Mouse (Mus musculus): Measurements from ENCODE around the gene Dmgdh. TPM values are rescaled to one million over a fixed set of nuclear protein-coding genes. Genes with fewer than 3 reads are reported as not detected.

Gene Dmgdh
- polyA plus RNA-seq, 2 experiments, result 0.05 TPM; not detected in 1

DNA sequence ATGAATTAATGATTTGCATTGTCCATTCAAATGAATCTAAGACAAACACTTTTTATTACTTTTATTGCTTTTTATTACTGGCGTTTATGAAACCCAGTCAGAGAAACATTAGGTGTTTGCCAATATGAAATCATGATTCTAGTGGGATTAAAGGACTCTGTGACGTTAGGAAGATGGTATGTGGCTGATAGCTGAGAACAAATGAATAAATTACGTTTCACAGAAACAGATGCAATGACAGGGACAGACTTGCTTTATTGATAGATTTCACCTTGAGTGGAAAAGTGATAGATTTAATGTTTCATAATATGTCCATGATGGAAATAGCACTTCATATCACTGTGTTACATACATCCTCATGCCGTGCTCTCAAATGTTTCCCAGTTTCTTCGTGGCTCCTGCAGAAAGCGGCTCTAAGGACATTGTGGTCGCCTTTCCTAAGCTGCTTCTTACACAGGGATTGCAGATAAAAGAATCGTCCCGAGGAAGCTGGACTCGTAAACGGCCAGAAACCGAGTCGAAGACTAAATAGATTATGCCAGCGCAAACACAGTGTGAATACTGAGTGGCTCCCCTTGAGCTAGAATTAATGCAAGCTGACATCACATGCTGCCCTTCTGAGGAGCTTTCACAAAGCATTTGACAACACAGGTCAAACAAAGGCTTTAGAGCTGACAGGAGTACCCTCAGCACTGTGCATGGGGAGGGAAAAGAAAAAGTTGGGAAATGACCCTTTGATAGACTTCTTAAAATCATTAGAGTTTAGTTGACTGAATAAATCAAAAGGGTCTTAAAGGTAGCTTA, 78.6 kb downstream of the Dmgdh start:
- Histone ChIP-seq H3K27ac (replicated peaks; ENCODE audit: low read depth, low read length) (no peak overlapping the region), H3K9ac (ENCODE audit: low read depth, low read length, severe bottlenecking) (no peak overlapping the region), H3K4me3 (replicated peaks; ENCODE audit: low read length) (no peak overlapping the region), H3K9me3 (ENCODE audit: control insufficient read depth, low read length) (no peaks in the 10 kb centered on the region), H3K27me3 (ENCODE audit: control insufficient read depth, insufficient read depth, low read length) (no peaks in the 10 kb centered on the region), H3K4me1 (ENCODE audit: control insufficient read depth, insufficient read depth, low read length) (no peaks in the 10 kb centered on the region), H3K4me2 (replicated peaks; ENCODE audit: low read depth, low read length, severe bottlenecking) (no peak overlapping the region), H3K36me3 (ENCODE audit: control insufficient read depth, insufficient read depth, low read length) (no peaks in the 10 kb centered on the region)
- no peak for TF ChIP-seq POLR2A (IDR thresholded peaks at IDR 0.05; ENCODE audit: borderline replicate concordance, extremely low read depth, insufficient read depth, insufficient read length)
- WGBS, result 66% methylated on average over 14 of the region's 14 CpGs
- DNase-seq (ENCODE audit: low spot score) (no peak), ATAC-seq (ENCODE audit: low FRiP score, low read depth) (no peak)

DNA sequence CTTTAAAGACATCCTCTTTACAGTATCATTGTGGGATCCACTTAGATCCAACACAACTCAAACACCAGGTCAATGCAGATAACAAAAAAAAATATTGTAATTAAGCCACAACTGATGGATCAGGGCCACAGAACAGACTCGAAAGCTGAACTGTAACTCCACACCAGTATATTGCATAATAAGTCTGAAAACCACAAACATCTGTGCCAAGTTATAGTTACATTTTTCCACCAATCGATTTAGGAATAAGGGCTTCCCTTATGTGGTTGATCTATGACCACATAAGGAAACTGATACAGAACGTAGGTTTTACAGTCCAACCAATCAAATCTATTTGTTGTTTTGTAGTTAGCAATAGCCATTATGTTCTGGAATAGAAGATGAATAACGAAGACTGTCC, 80.9 kb downstream of the Dmgdh start:
- ATAC-seq (ENCODE audit: low FRiP score, low read depth), result no peak
- Histone ChIP-seq H3K4me3 (replicated peaks; ENCODE audit: low read length) (no peak overlapping the region), H3K36me3 (ENCODE audit: control insufficient read depth, insufficient read depth, low read length) (no peaks in the 10 kb centered on the region), H3K27me3 (ENCODE audit: control insufficient read depth, insufficient read depth, low read length) (no peaks in the 10 kb centered on the region), H3K9ac (ENCODE audit: low read depth, low read length, severe bottlenecking) (no peak overlapping the region), H3K9me3 (ENCODE audit: control insufficient read depth, low read length) (no peaks in the 10 kb centered on the region), H3K4me2 (replicated peaks; ENCODE audit: low read depth, low read length, severe bottlenecking) (no peak overlapping the region), H3K4me1 (ENCODE audit: control insufficient read depth, insufficient read depth, low read length) (no peaks in the 10 kb centered on the region), H3K27ac (replicated peaks; ENCODE audit: low read depth, low read length) (no peak overlapping the region)
- 72% methylated on average over 4 of the region's 4 CpGs for WGBS
- no peak for TF ChIP-seq POLR2A (IDR thresholded peaks at IDR 0.05; ENCODE audit: borderline replicate concordance, extremely low read depth, insufficient read depth, insufficient read length)
- DNase-seq (ENCODE audit: low spot score), result no peak

DNA sequence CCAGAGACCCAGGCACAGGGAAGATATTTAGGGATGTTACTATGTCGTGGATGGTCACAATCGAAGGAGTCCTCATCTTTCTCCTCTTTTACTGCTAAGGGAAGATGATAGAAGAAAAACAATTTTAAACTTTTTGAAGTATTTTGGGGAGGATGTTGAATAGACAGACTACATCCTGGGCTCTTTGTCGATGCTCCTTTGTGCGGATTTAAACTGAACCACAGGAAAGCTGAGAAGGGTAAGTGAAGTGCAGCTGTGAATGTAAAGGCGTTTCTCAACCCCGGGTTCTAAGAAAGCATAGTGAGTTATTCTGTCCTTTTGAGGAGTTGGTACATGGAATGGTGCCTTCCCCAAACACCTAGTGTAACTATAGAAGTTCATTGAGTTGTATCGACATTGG, 82.4 kb downstream of the Dmgdh start:
- ATAC-seq (ENCODE audit: low FRiP score, low read depth) (no peak), DNase-seq (ENCODE audit: low spot score) (no peak)
- H3K27ac ChIP-seq (replicated peaks; ENCODE audit: low read depth, low read length), result no peak overlapping the region
- WGBS, result 90% methylated on average over 7 of the region's 7 CpGs
- H3K4me3 ChIP-seq (replicated peaks; ENCODE audit: low read length), result no peak overlapping the region
- H3K27me3 ChIP-seq (ENCODE audit: control insufficient read depth, insufficient read depth, low read length), result no peaks in the 10 kb centered on the region
- H3K9me3 ChIP-seq (ENCODE audit: control insufficient read depth, low read length), result no peaks in the 10 kb centered on the region
- H3K4me2 ChIP-seq (replicated peaks; ENCODE audit: low read depth, low read length, severe bottlenecking), result no peak overlapping the region
- H3K9ac ChIP-seq (ENCODE audit: low read depth, low read length, severe bottlenecking), result no peak overlapping the region
- H3K4me1 ChIP-seq (ENCODE audit: control insufficient read depth, insufficient read depth, low read length), result no peaks in the 10 kb centered on the region
- no peaks in the 10 kb centered on the region for H3K36me3 ChIP-seq (ENCODE audit: control insufficient read depth, insufficient read depth, low read length)
- no peak for TF ChIP-seq POLR2A (IDR thresholded peaks at IDR 0.05; ENCODE audit: borderline replicate concordance, extremely low read depth, insufficient read depth, insufficient read length)

- WGBS, result 77% methylated on average over 6 of the region's 6 CpGs
- no peak overlapping the region for H3K4me3 ChIP-seq (replicated peaks; ENCODE audit: low read length)
- ATAC-seq (ENCODE audit: low FRiP score, low read depth) (no peak), DNase-seq (ENCODE audit: low spot score) (no peak)
- no peak for TF ChIP-seq POLR2A (IDR thresholded peaks at IDR 0.05; ENCODE audit: borderline replicate concordance, extremely low read depth, insufficient read depth, insufficient read length)
- H3K27ac ChIP-seq (replicated peaks; ENCODE audit: low read depth, low read length), result no peak overlapping the region
- no peaks in the 10 kb centered on the region for H3K4me1 ChIP-seq (ENCODE audit: control insufficient read depth, insufficient read depth, low read length)
- no peak overlapping the region for H3K9ac ChIP-seq (ENCODE audit: low read depth, low read length, severe bottlenecking)
- no peak overlapping the region for H3K4me2 ChIP-seq (replicated peaks; ENCODE audit: low read depth, low read length, severe bottlenecking)
- H3K9me3 ChIP-seq (ENCODE audit: control insufficient read depth, low read length), result no peaks in the 10 kb centered on the region
- no peaks in the 10 kb centered on the region for H3K27me3 ChIP-seq (ENCODE audit: control insufficient read depth, insufficient read depth, low read length)
- no peaks in the 10 kb centered on the region for H3K36me3 ChIP-seq (ENCODE audit: control insufficient read depth, insufficient read depth, low read length)
Measured at GRCm38 (mm10) chr13:93757514-93757913, 83.3 kb downstream of the Dmgdh start.

- Histone ChIP-seq H3K9ac (ENCODE audit: low read depth, low read length, severe bottlenecking) (no peak overlapping the region), H3K4me3 (replicated peaks; ENCODE audit: low read length) (no peak overlapping the region), H3K27ac (replicated peaks; ENCODE audit: low read depth, low read length) (no peak overlapping the region), H3K36me3 (ENCODE audit: control insufficient read depth, insufficient read depth, low read length) (no peaks in the 10 kb centered on the region), H3K9me3 (ENCODE audit: control insufficient read depth, low read length) (no peaks in the 10 kb centered on the region), H3K4me2 (replicated peaks; ENCODE audit: low read depth, low read length, severe bottlenecking) (no peak overlapping the region), H3K27me3 (ENCODE audit: control insufficient read depth, insufficient read depth, low read length) (no peaks in the 10 kb centered on the region), H3K4me1 (ENCODE audit: control insufficient read depth, insufficient read depth, low read length) (no peaks in the 10 kb centered on the region)
- ATAC-seq (ENCODE audit: low FRiP score, low read depth) (no peak), DNase-seq (ENCODE audit: low spot score) (no peak)
- WGBS, result 52% methylated on average over 14 of the region's 14 CpGs
- no peak for TF ChIP-seq POLR2A (IDR thresholded peaks at IDR 0.05; ENCODE audit: borderline replicate concordance, extremely low read depth, insufficient read depth, insufficient read length)
Measured at GRCm38 (mm10) chr13:93758149-93758898, 84.1 kb downstream of the Dmgdh start.
